Mouse (Mus musculus): Measurements from ENCODE around the gene Ifitm10.

- TF ChIP-seq MAFK (IDR thresholded peaks at IDR 0.05; ENCODE audit: insufficient read depth, low read depth, low read length) (no peak), ZC3H11A (IDR thresholded peaks at IDR 0.05; ENCODE audit: borderline replicate concordance, low read depth, low read length) (no peak), ZNF384 (IDR thresholded peaks at IDR 0.05; ENCODE audit: low read depth, low read length) (no peak), CHD2 (IDR thresholded peaks at IDR 0.05; ENCODE audit: low read depth, low read length) (no peak), HCFC1 (IDR thresholded peaks at IDR 0.05; ENCODE audit: borderline replicate concordance, insufficient read depth, low read length) (no peak)
Observed at GRCm38 (mm10) chr7:142391609-142392008, 18.1 kb upstream of the Ifitm10 start.
